Mouse (Mus musculus) E14TG2a.4 (cell line): ENCODE measurements around the gene Aph1a.
"Not testable (repeated sequence)": the region's sequence is repeated elsewhere in the genome, so short reads cannot be mapped to it uniquely, and the experiment has no call there.

Experiments used
- H3K27me3 ChIP-seq: 2 replicates; pipeline ENCODE4 v1.6.1; 2014; ENCODE audit warnings: low read length, control low read depth; ENCODE audit not compliant: insufficient read depth
- H3K36me3 ChIP-seq: 2 replicates; pipeline ENCODE4 v1.6.1; 2014; ENCODE audit warnings: low read length, control low read depth; ENCODE audit not compliant: insufficient read depth
- H3K4me1 ChIP-seq: replicated peaks from 2 replicates; pipeline ENCODE4 v1.6.1; 2014; ENCODE audit warnings: low read depth, low read length, control low read depth
- H3K4me3 ChIP-seq: replicated peaks from 2 replicates; pipeline ENCODE4 v1.5.1; 2014; ENCODE audit warnings: mild to moderate bottlenecking, low read length
- H3K9me3 ChIP-seq: 2 replicates; pipeline ENCODE4 v1.6.1; 2014; ENCODE audit warnings: low read length, control low read depth
- CTCF ChIP-seq: conservative IDR thresholded peaks from 2 replicates; pipeline ENCODE4 v1.5.1; 2014; ENCODE audit warnings: low read length
- NANOG ChIP-seq: IDR thresholded peaks from 2 replicates; pipeline ENCODE4 v1.6.1; 2014; ENCODE audit warnings: borderline replicate concordance, low read length, mixed read lengths
- POU5F1 ChIP-seq: IDR thresholded peaks from 2 replicates; pipeline ENCODE4 v1.6.1; 2014; ENCODE audit warnings: low read length, borderline replicate concordance

The Aph1a gene

GRCm38 (mm10) chr3:95894317-95895160 is 770 bp downstream of the Aph1a start:
- H3K4me1 ChIP-seq = peaks cover 74% of the 10 kb centered on the region
- H3K36me3 ChIP-seq = peaks cover 18% of the 10 kb centered on the region
- peak overlapping the region; percentile 88 for H3K4me3 ChIP-seq
- H3K27me3 ChIP-seq = no peaks in the 10 kb centered on the region
- no peak for TF ChIP-seq POU5F1
- TF ChIP-seq NANOG = no peak
- TF ChIP-seq CTCF = no peak
- no peaks in the 10 kb centered on the region for H3K9me3 ChIP-seq

- H3K36me3 ChIP-seq = peaks cover 18% of the 10 kb centered on the region
- H3K4me3 ChIP-seq = 0 out of 2 replicates have a peak overlapping the region, but pooled peaks have one; percentile 10
- H3K27me3 ChIP-seq, H3K9me3 ChIP-seq: not testable (repeated sequence)
- H3K4me1 ChIP-seq = peaks cover 70% of the 10 kb centered on the region
Observed at GRCm38 (mm10) chr3:95895501-95895900, 1.7 kb downstream of the Aph1a start.

GRCm38 (mm10) chr3:95899800-95900524 is 6.2 kb downstream of the Aph1a start:
- Histone ChIP-seq H3K27me3 (peaks cover 41% of the 10 kb centered on the region), H3K36me3 (peaks cover 18% of the 10 kb centered on the region), H3K4me3 (no peak overlapping the region), H3K9me3 (no peaks in the 10 kb centered on the region), H3K4me1 (peaks cover 64% of the 10 kb centered on the region)
- no peak for TF ChIP-seq CTCF
- TF ChIP-seq NANOG = no peak
- no peak for TF ChIP-seq POU5F1

GRCm38 (mm10) chr3:95901616-95902372 is 8.0 kb downstream of the Aph1a start:
- Histone ChIP-seq H3K4me1 (peaks cover 70% of the 10 kb centered on the region), H3K27me3 (peaks cover 53% of the 10 kb centered on the region), H3K4me3 (no peak overlapping the region), H3K9me3 (no peaks in the 10 kb centered on the region), H3K36me3 (peaks cover 9% of the 10 kb centered on the region)
- TF ChIP-seq CTCF (no peak), NANOG (no peak), POU5F1 (no peak)

GRCm38 (mm10) chr3:95902373-95902625 is 8.5 kb downstream of the Aph1a start:
- Histone ChIP-seq H3K4me1 (peaks cover 76% of the 10 kb centered on the region), H3K27me3 (peaks cover 57% of the 10 kb centered on the region), H3K9me3 (no peaks in the 10 kb centered on the region), H3K4me3 (no peak overlapping the region), H3K36me3 (peaks cover 8% of the 10 kb centered on the region)
- TF ChIP-seq POU5F1 = no peak

- TF ChIP-seq NANOG (no peak), CTCF (no peak), POU5F1 (no peak)
- Histone ChIP-seq H3K36me3 (peaks cover 4% of the 10 kb centered on the region), H3K27me3 (peaks cover 59% of the 10 kb centered on the region), H3K9me3 (no peaks in the 10 kb centered on the region), H3K4me1 (peaks cover 77% of the 10 kb centered on the region), H3K4me3 (no peak overlapping the region)
Observed at GRCm38 (mm10) chr3:95902643-95903042, 8.9 kb downstream of the Aph1a start.

- H3K27me3 ChIP-seq = peaks cover 62% of the 10 kb centered on the region
- peak overlapping the region; percentile 69 for H3K4me3 ChIP-seq
- peaks cover 68% of the 10 kb centered on the region for H3K4me1 ChIP-seq
- no peaks in the 10 kb centered on the region for H3K9me3 ChIP-seq
- H3K36me3 ChIP-seq = no peaks in the 10 kb centered on the region
- TF ChIP-seq NANOG (no peak), CTCF (no peak), POU5F1 (no peak)
Observed at GRCm38 (mm10) chr3:95903753-95904502, 10.2 kb downstream of the Aph1a start.

- H3K4me1 ChIP-seq = peaks cover 61% of the 10 kb centered on the region
- peak within 1 kb of the TSS; percentile 69 for H3K4me3 ChIP-seq
- TF ChIP-seq CTCF = no peak
- H3K36me3 ChIP-seq = no peaks in the 10 kb centered on the region
- no peaks in the 10 kb centered on the region for H3K9me3 ChIP-seq
- H3K27me3 ChIP-seq = peaks cover 62% of the 10 kb centered on the region
Observed at GRCm38 (mm10) chr3:95904568-95904967, 10.8 kb downstream of the Aph1a start, which contains the start of gene Car14. Gene Car14, minus strand, starts transcription at chr3:95904691.
